Mouse (Mus musculus): ENCODE data around the gene Tmem91. TPM values are rescaled to one million over a fixed set of nuclear protein-coding genes. Genes with fewer than 3 reads are reported as not detected.

Gene Tmem91
- polyA plus RNA-seq, 1 experiment, result 0.18 TPM

- H3ac ChIP-seq (ENCODE audit: control insufficient read depth, insufficient read length, low read depth), result no peak overlapping the region
- no peaks in the 10 kb centered on the region for H3K36me3 ChIP-seq (ENCODE audit: control insufficient read depth, insufficient read depth)
- H3K79me3 ChIP-seq (ENCODE audit: low read depth), result no peaks in the 10 kb centered on the region
- no peak overlapping the region for H3K4me3 ChIP-seq (ENCODE audit: insufficient read depth, poor library complexity, severe bottlenecking)
- TF ChIP-seq USF1 (IDR thresholded peaks at IDR 0.05; ENCODE audit: low read depth) (no peak), CTCF (IDR thresholded peaks at IDR 0.05; ENCODE audit: control insufficient read depth, insufficient read depth, insufficient read length) (no peak), MAX (IDR thresholded peaks at IDR 0.05) (no peak), MYOG (IDR thresholded peaks at IDR 0.05; ENCODE audit: control insufficient read depth, extremely low read depth, insufficient read length) (no peak), FOSL1 (IDR thresholded peaks at IDR 0.05; ENCODE audit: insufficient read depth, low read length, poor library complexity, severe bottlenecking) (no peak), MYOD1 (IDR thresholded peaks at IDR 0.05; ENCODE audit: control insufficient read depth, insufficient read length, low read depth) (no peak), CEBPB (IDR thresholded peaks at IDR 0.05; ENCODE audit: low read depth) (no peak)
- peaks cover 9% of the 10 kb centered on the region for H3K27me3 ChIP-seq (ENCODE audit: control insufficient read depth, insufficient read depth, insufficient read length)
- H3K79me2 ChIP-seq (ENCODE audit: control insufficient read depth, insufficient read depth), result no peaks in the 10 kb centered on the region
These were observed 54.9 kb downstream of the Tmem91 start for GRCm38 (mm10) chr7:25620101-25620500.

GRCm38 (mm10) chr7:25619722-25619991, 55.3 kb downstream of the Tmem91 start:
- Histone ChIP-seq H3ac (ENCODE audit: control insufficient read depth, insufficient read length, low read depth) (peak overlapping the region; percentile 64), H3K36me3 (ENCODE audit: control insufficient read depth, insufficient read depth) (no peaks in the 10 kb centered on the region), H3K79me2 (ENCODE audit: control insufficient read depth, insufficient read depth) (no peaks in the 10 kb centered on the region), H3K27me3 (ENCODE audit: control insufficient read depth, insufficient read depth, insufficient read length) (peaks cover 12% of the 10 kb centered on the region), H3K4me3 (ENCODE audit: insufficient read depth, poor library complexity, severe bottlenecking) (peak overlapping the region; percentile 45), H3K79me3 (ENCODE audit: low read depth) (no peaks in the 10 kb centered on the region)
- no peak for TF ChIP-seq USF1 (IDR thresholded peaks at IDR 0.05; ENCODE audit: low read depth)
- no peak for TF ChIP-seq CEBPB (IDR thresholded peaks at IDR 0.05; ENCODE audit: low read depth)
- no peak for TF ChIP-seq CTCF (IDR thresholded peaks at IDR 0.05; ENCODE audit: control insufficient read depth, insufficient read depth, insufficient read length)
- TF ChIP-seq FOSL1 (IDR thresholded peaks at IDR 0.05; ENCODE audit: insufficient read depth, low read length, poor library complexity, severe bottlenecking), result no peak
- no peak for TF ChIP-seq MAX (IDR thresholded peaks at IDR 0.05)
- TF ChIP-seq MYOD1 (IDR thresholded peaks at IDR 0.05; ENCODE audit: control insufficient read depth, insufficient read length, low read depth), result no peak
- no peak for TF ChIP-seq MYOG (IDR thresholded peaks at IDR 0.05; ENCODE audit: control insufficient read depth, extremely low read depth, insufficient read length)

Other genes with a start within 250 kb of the Tmem91 start
- 0.06 TPM for gene Ceacam1, start 197.6 kb downstream of the Tmem91 start, polyA plus RNA-seq (2012; fragmentation: generic; extraction: Trizol)
- gene Ceacam2, start 135.3 kb downstream of the Tmem91 start, polyA plus RNA-seq (2012; fragmentation: generic; extraction: Trizol), result not detected
- not detected for gene Erich4, start 59.3 kb downstream of the Tmem91 start, polyA plus RNA-seq (2012; fragmentation: generic; extraction: Trizol)
- 12.2 TPM for gene Dmac2, start 55.8 kb downstream of the Tmem91 start, polyA plus RNA-seq (2012; fragmentation: generic; extraction: Trizol)
- 0.96 TPM for gene B3gnt8, start 48.5 kb downstream of the Tmem91 start, polyA plus RNA-seq (2012; fragmentation: generic; extraction: Trizol)
- gene Bckdha, start 16.2 kb downstream of the Tmem91 start, polyA plus RNA-seq (2012; fragmentation: generic; extraction: Trizol), result 21.3 TPM
- gene Exosc5, start 16.0 kb downstream of the Tmem91 start, polyA plus RNA-seq (2012; fragmentation: generic; extraction: Trizol), result 53.2 TPM
- 33.0 TPM for gene B9d2, start 5.6 kb upstream of the Tmem91 start, polyA plus RNA-seq (2012; fragmentation: generic; extraction: Trizol)
- 108 TPM for gene Tgfb1, start 11.8 kb upstream of the Tmem91 start, polyA plus RNA-seq (2012; fragmentation: generic; extraction: Trizol)
- 33.2 TPM for gene Ccdc97, start 43.9 kb upstream of the Tmem91 start, polyA plus RNA-seq (2012; fragmentation: generic; extraction: Trizol)
- gene Hnrnpul1, start 79.6 kb upstream of the Tmem91 start, polyA plus RNA-seq (2012; fragmentation: generic; extraction: Trizol), result 84.0 TPM
- gene Axl, start 113.5 kb upstream of the Tmem91 start, polyA plus RNA-seq (2012; fragmentation: generic; extraction: Trizol), result 270 TPM
- gene Cyp2s1, start 141.7 kb upstream of the Tmem91 start, polyA plus RNA-seq (2012; fragmentation: generic; extraction: Trizol), result 0.15 TPM
- gene Cyp2b10, start 222.5 kb upstream of the Tmem91 start, polyA plus RNA-seq (2012; fragmentation: generic; extraction: Trizol), result not detected